Mouse (Mus musculus) thymus, postnatal 25 days (tissue): Measurements from ENCODE around the gene Tatdn3.
A peak's percentile ranks its signal among the peaks of the same experiment; 100 is the strongest.
"Not testable (repeated sequence)": the region's sequence is repeated elsewhere in the genome, so short reads cannot be mapped to it uniquely, and the experiment has no call there.

Experiments used
- DNase-seq: peaks from one replicate; pipeline ENCODE4 v3.0.0; 2022

Tatdn3 gene

DNA sequence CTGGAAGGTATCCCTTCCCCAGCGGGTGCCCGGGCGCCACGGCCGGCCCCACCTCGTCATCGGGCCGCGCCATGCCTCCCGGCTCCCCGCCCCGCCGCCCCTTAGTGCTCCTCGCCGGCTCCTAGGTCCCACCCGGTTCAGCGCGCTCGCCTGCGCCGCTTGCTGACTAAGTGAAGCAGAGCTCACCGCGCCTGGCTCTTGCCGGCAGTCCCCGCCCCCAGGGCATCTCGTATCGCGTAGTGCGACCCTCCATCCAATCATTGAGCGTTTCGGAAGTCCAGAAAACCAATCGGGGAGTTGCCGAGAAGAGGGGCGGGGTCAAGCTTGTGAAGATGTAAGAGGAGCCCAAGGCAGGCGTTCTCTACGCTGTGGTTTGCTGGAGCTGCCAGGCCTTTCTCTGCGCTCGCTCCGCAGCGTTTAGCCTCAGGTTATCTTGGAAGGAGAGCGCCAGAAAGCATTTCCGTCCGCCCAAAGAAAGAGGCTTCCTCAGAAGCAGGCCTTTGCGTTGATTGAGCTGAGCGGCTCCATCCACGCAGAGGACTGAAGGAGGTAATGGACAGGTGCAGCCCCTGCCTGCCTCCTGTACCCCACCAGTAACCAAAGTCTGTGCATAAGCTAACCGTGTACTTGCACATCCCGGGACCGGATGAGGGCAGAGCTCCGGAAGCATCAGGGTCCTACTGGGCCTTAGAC is 36.6 kb downstream of the Tatdn3 start, which contains the start of gene Flvcr1:
TSS of gene Flvcr1 (minus strand) at position 138 of the 693 bp plus-strand sequence.
- DNase-seq: peak; percentile 98

GRCm38 (mm10) chr1:191025016-191026012 is 37.4 kb downstream of the Tatdn3 start:
- DNase-seq: no peak

DNA sequence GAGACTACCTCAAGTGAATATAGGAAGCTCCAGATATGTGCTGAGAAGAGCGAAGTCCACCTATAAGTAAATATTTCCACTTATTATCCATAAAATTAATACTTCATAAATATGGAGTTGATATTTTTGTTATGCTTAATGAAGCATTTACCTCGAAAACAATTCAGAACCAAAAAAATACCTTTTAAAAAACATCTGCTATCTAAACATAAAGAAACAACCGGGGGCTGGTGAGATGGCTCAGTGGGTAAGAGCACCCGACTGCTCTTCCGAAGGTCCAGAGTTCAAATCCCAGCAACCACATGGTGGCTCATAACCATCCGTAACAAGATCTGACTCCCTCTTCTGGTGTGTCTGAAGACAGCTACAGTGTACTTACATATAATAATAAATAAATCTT is 38.9 kb downstream of the Tatdn3 start:
- DNase-seq: not testable (repeated sequence)

GRCm38 (mm10) chr1:191023140-191023539 is 39.6 kb downstream of the Tatdn3 start:
- no peak for DNase-seq

- DNase-seq: no peak
Measured at GRCm38 (mm10) chr1:191021016-191021415, 41.7 kb downstream of the Tatdn3 start.

GRCm38 (mm10) chr1:191020217-191020924 is 42.4 kb downstream of the Tatdn3 start:
- no peak for DNase-seq

- peak; percentile 44 for DNase-seq
Measured at GRCm38 (mm10) chr1:191019803-191020202, 42.9 kb downstream of the Tatdn3 start.

GRCm38 (mm10) chr1:191014271-191014670 is 48.5 kb downstream of the Tatdn3 start:
- no peak for DNase-seq

DNA sequence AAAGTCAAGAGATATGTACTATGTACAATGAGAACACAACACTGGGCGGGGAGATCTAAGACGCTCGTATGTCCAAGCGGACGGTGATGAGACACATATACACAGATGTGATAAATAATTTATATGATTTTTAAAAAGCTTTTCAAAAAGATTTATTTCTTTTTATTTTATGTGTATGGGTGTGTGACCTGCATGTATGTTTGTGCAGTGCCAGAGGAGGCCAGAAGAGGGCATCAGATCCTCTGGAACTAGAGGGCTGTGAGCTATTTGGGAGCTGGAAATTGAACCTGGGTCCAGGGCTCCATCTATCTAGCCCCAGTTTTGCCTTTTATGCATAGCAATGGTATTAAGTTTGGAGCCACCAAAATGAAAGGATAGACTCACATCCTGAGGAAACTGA is 54.0 kb downstream of the Tatdn3 start:
- DNase-seq: peak; percentile 17

DNA sequence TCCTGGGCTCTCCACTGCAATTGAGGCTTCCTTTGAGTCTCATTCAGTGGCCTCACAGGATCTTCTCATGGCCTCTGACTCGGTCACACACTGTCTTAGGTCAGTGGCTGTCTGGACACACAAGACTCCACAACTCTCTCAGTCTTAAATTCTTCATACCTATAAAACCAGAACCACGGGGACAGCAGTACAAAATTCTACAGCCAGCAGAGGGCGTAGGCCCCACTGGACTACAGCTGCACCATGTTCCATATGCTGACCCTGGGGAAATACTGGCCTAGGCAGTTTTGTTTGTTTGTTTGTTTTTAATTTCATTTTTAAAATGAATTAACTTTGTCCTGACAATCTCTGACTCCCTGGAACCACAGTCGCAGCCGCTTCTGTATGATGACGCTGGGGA is 60.5 kb downstream of the Tatdn3 start:
- peak; percentile 19 for DNase-seq

DNA sequence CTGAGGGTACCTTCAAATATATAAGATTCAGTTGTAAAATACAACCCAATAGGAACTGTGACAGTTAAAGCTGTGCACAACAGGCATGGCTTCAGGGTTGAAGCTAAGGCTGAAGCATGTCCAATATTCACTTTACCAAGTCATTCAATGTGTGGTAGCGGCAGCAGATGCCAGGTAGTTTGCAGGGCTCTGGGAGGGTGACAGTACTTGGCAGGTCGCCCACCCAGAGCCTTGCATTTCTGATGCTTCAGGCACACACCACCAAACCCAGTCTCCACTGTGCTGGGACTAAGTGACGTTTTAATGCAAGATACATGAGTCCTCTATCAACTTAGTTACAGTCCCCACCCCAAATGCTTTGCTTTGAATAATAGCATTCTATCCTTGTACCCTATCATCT is 62.0 kb downstream of the Tatdn3 start:
- no peak for DNase-seq

DNA sequence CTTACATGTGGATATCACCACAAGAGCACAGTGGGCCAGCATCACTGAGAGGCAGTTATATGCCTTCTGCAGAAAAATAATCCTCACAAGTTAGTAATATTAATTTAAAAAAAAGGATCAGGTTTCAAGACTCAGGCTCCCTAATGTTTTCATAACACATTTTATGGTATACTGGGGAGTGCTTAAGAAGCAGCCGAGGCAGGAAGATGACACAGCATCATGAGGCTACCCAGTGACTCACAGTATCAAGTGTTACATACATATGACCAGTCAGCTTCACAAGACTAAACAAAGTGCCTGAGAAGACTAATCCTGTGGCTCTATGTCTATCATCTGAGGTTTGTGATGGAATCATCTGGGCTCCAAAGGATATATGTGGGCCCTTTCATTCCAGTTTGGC is 64.7 kb downstream of the Tatdn3 start:
- no peak for DNase-seq

GRCm38 (mm10) chr1:190996346-190996877 is 66.3 kb downstream of the Tatdn3 start:
- DNase-seq: no peak
